Mouse (Mus musculus): ENCODE data around the gene Olfr74. TPM values are rescaled to one million over a fixed set of nuclear protein-coding genes. Genes with fewer than 3 reads are reported as not detected.
"Not testable (repeated sequence)": the region's sequence is repeated elsewhere in the genome, so short reads cannot be mapped to it uniquely, and the experiment has no call there.

Olfr74 gene
- not detected for total RNA-seq (2021)
- long read RNA-seq: 0 reads

DNA sequence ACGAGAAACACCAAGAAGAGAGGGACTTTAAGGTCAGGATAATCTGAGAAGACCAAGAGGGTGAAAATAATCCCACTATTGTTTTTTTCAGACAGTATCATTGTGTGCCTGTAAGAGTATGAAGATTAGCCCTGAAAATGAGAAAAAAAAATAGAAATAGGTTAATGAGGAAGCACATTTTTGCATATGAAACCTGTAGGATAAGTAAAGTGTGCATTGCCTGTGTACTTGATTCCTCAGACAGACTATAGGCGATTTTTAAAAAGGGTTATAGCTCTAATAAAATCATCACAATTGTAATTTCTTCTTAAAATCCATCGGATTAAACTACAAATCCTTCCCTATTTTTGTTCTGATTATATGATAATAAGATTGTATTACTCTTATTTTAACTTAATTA lies at the start of gene Olfr74:
TSS of gene Olfr74 (minus strand) at position 101 of the 400 bp plus-strand sequence.
- no peak for DNase-seq (ENCODE audit: low spot score in 2 of 2)

DNA sequence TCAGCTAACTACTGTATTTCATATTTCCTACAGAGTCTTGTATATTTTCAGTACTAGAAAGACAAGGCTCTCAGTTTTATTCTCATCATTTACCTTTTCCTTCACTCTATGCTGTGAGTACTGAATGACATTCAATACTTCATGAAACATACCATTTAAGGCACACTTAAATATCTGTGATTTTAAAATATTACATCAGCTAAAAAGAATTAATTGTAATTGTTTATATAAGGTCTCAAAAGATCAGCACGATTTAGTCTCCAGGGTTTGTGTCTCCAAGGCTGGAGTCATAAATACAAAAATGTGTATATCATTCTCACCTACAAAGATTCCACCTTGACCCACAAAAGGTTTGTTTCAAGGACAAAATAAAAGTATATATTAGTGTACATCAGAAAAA lies 48.0 kb upstream of the Olfr74 start, which contains the start of gene Olfr1161:
TSS of gene Olfr1161 (plus strand) at position 301 of the 400 bp plus-strand sequence.
- DNase-seq (ENCODE audit: low spot score in 2 of 2): not testable (repeated sequence)

DNA sequence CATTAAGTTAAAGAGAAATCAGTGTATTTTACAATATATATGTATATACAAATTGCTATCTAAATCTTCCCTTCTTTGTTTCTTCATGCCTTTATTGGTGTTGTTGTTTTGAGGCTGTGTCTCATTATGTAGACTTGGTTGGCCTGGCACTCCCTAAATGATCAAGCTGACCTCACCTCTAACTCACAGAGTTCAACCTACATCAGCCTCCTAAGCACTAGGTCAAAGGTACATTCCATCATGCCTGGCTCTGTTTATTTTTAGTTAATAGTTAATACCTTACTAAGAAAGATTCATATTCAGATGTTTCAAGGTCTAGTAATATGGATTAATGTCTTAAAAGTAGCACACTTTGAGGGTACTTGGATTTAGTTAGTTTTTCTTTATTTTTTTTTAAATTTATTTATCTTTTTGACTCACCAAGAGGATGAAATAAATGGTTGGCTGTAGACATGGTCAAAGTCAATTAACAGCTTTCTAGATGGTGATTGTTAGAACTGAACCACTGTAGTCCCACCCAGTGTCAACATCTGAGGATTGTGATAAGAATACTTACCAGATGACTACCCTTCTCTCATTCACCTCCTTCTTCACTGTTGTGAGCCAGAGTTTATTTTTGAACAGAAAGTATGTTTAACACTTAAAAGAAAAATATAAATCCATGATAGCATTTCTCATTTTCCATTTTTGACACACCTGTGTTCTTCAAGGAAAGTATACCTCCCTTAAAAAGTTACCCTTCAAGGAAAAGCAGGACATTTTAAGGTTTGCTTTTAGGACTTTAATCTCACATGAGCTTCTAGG lies 33.3 kb upstream of the Olfr74 start, which contains the start of gene Olfr1160:
TSS of gene Olfr1160 (minus strand) at position 754 of the 804 bp plus-strand sequence.
- DNase-seq (ENCODE audit: low spot score in 2 of 2): no peak

DNA sequence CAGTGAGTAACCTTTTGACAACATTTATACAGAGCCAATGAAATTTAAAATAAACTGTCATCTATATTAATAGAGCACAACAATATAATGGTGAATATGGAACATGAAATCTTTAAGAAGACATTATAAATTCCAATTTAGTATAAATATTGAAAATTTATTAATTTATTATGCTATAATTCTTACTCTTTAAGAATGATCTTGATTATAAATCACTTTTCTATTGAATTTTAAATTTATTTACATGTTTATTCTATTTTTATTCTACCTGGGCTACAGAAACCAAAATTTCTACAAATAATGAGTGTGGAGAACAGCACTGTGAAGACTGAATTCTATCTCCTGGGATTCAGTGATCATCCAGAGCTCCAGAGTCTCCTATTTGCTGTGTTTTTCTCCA lies 15.3 kb upstream of the Olfr74 start, which contains the start of gene Olfr1158:
TSS of gene Olfr1158 (plus strand) at position 301 of the 400 bp plus-strand sequence.
- no peak for DNase-seq (ENCODE audit: low spot score in 2 of 2)

DNA sequence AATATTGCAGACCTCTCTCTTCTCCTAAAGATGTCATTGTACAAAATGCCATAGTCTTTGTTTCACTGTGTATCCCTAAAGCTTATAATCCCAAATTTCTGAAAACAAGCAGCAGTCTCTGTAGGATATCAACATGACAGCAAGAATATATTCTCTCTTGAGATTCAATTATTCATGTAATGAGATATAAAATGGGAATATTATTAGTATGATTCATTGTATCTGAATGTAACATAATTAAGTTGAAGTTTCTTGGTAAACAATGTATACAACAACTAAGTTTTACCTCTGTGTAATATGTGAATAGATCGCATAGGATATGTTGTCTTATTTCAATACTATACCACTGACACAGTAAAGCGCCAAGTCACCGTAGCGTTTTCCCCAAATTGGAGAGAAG lies 6.3 kb downstream of the Olfr74 start, which contains the start of gene Olfr1157:
TSS of gene Olfr1157 (minus strand) at position 101 of the 400 bp plus-strand sequence.
- DNase-seq (ENCODE audit: low spot score in 2 of 2): no peak

DNA sequence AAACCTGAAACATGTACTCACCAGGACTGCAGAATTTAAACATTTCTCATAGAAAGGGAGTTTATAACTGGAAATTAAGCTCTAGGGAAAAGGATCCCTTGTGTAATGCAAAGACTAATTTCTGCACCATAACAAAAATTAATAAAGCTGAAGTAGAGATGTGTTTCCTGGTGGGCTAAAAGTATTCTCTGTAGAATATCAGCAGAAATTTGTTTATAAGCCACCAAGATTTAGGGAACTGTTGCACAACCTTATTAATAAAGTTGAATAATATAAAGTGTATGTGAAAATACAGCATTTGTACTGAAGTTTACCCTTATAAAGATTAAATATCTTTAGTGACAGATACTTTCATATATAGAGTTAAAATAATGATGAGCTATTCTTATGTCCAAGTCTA lies 21.5 kb downstream of the Olfr74 start, which contains the start of gene Olfr1156:
TSS of gene Olfr1156 (minus strand) at position 101 of the 400 bp plus-strand sequence.
- no peak for DNase-seq (ENCODE audit: low spot score in 2 of 2)

DNA sequence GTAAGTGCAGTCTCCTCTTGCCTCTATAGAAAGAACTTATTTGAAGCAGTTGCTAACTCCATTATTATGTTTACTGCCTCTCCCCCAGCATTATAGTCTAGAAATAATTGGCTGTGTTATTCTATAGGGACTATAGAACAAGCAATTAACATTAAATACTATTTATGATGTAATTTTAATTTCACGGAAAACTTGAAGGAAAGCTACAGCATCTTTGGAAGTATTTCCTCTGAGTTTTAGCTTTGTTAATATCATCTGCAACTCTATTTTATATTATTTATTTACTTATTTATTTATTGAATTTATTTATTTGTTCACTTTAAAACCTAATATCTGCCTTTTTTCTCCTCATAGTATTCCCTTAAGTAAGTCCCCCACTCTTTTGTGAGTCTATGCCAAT lies 29.4 kb downstream of the Olfr74 start, which contains the start of gene Olfr1155:
TSS of gene Olfr1155 (minus strand) at position 101 of the 400 bp plus-strand sequence.
- no peak for DNase-seq (ENCODE audit: low spot score in 2 of 2)

Other genes starting within 250 kb of the Olfr74 start
- gene Olfr1138, start 234.7 kb downstream of the Olfr74 start, total RNA-seq (2021): not detected
- not detected for gene Olfr1140, start 230.9 kb downstream of the Olfr74 start, total RNA-seq (2021)
- gene Olfr1141, start 220.7 kb downstream of the Olfr74 start, total RNA-seq (2021): not detected
- gene Olfr152, start 195.2 kb downstream of the Olfr74 start, total RNA-seq (2021): not detected
- gene Olfr1143, start 174.1 kb downstream of the Olfr74 start, total RNA-seq (2021): not detected
- gene Olfr1145, start 164.8 kb downstream of the Olfr74 start, total RNA-seq (2021): not detected
- gene Olfr1148, start 144.1 kb downstream of the Olfr74 start, total RNA-seq (2021): not detected
- gene Olfr1150-ps1, start 130.7 kb downstream of the Olfr74 start, total RNA-seq (2021): not detected
- gene Olfr1151, start 118.8 kb downstream of the Olfr74 start, total RNA-seq (2021): not detected
- gene Olfr1152, start 108.2 kb downstream of the Olfr74 start, total RNA-seq (2021): under 1 TPM in 1 of 2 experiments, not detected in 1; 0.04 TPM
- gene Olfr1153, start 79.7 kb downstream of the Olfr74 start, total RNA-seq (2021): not detected
- gene Olfr1154, start 69.5 kb downstream of the Olfr74 start, total RNA-seq (2021): not detected
- not detected for gene Olfr1155, start 29.5 kb downstream of the Olfr74 start, total RNA-seq (2021)
- gene Olfr1156, start 21.6 kb downstream of the Olfr74 start, total RNA-seq (2021): not detected
- gene Olfr1157, start 6.4 kb downstream of the Olfr74 start, total RNA-seq (2021): not detected
- not detected for gene Olfr1158, start 15.4 kb upstream of the Olfr74 start, total RNA-seq (2021)
- gene Olfr1160, start 33.6 kb upstream of the Olfr74 start, total RNA-seq (2021): not detected
- gene Olfr1161, start 48.1 kb upstream of the Olfr74 start, total RNA-seq (2021): not detected
- not detected for gene Olfr73, start 63.0 kb upstream of the Olfr74 start, total RNA-seq (2021)
- gene Olfr1162, start 76.5 kb upstream of the Olfr74 start, total RNA-seq (2021): not detected
- gene Olfr1163, start 97.2 kb upstream of the Olfr74 start, total RNA-seq (2021): not detected
- not detected for gene Olfr1164, start 119.3 kb upstream of the Olfr74 start, total RNA-seq (2021)
- not detected for gene Olfr1166, start 153.6 kb upstream of the Olfr74 start, total RNA-seq (2021)
- not detected for gene Olfr1167, start 180.5 kb upstream of the Olfr74 start, total RNA-seq (2021)
- gene Olfr1168, start 207.2 kb upstream of the Olfr74 start, total RNA-seq (2021): not detected

Measured in layer of hippocampus, postnatal 10 days (tissue).